Mouse (Mus musculus): ENCODE data around the gene Nod2. TPM values are rescaled to one million over a fixed set of nuclear protein-coding genes. Genes with fewer than 3 reads are reported as not detected.
"Not testable (repeated sequence)": the region's sequence is repeated elsewhere in the genome, so short reads cannot be mapped to it uniquely, and the experiment has no call there.

Gene Nod2
- total RNA-seq, 4 experiments from 2014 or later, result 1.0 to 2.1 (median 1.4) TPM

DNA sequence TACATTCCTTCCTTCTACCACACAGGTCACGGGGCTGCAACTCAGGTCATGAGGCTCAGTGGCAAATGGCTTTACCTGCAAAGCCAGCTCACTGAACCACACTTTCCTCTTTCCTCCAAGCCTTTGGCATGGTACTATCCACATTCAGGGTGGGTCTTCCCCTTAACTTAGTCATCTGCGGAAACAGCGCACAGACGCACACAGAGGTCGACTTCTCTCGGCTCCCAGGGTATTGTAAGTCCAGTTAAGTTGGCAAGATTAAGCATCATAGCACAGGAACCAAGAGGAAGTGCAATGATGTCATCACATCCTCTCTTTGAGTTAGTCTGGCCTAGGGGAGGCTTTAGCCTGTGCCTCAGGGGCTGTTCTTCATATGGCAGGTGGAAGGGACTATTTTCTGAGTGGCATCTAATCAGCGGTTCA lies 13.8 kb upstream of the Nod2 start:
- no peak for DNase-seq

DNA sequence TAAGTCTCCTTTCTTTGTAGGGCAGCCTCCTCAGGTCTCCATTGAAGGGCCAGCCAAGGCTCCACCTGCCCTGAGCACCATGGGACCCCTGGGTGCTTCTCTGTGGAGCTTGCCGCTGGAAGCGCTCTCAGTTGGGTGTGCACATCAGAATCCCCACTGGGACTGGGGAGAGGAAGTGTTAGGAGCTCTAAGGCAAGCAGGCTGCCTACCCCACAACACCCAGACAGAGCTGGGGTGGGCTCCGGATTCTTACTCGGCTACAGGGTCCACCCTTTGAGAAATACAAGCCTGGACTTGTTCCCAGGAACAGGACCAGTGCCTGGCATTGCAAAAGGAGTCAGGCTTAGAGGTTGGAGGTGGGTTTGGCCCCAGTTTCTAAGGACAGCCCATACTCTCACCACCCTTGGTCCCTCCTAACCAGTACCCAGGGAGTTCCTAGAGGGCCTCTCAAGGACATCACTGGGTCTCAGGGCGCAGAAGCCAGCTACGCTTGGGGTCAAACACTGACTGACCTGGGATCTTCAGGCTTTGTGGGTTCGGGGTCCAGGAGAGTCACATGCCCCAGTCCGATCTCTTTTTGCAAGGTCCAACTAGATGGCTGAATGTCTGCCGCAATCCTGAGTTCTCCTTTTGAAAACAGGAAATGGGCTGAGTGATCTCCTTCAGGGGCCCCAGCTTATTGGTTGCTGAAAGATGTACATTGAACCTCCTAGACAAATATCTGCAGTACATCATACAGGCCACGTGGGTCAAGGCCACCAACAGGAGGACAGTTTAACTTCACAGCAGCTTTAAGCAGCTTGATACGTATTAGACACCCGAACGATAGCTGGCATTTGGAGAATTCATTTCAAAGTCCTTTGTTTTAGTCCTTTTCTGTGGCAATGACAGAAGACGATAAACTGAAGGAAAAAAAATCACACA lies 11.4 kb upstream of the Nod2 start, which contains the start of gene Snx20:
Gene Snx20 (minus strand): TSS at position 655 of the 924 bp plus-strand sequence.
- DNase-seq, result no peak

DNA sequence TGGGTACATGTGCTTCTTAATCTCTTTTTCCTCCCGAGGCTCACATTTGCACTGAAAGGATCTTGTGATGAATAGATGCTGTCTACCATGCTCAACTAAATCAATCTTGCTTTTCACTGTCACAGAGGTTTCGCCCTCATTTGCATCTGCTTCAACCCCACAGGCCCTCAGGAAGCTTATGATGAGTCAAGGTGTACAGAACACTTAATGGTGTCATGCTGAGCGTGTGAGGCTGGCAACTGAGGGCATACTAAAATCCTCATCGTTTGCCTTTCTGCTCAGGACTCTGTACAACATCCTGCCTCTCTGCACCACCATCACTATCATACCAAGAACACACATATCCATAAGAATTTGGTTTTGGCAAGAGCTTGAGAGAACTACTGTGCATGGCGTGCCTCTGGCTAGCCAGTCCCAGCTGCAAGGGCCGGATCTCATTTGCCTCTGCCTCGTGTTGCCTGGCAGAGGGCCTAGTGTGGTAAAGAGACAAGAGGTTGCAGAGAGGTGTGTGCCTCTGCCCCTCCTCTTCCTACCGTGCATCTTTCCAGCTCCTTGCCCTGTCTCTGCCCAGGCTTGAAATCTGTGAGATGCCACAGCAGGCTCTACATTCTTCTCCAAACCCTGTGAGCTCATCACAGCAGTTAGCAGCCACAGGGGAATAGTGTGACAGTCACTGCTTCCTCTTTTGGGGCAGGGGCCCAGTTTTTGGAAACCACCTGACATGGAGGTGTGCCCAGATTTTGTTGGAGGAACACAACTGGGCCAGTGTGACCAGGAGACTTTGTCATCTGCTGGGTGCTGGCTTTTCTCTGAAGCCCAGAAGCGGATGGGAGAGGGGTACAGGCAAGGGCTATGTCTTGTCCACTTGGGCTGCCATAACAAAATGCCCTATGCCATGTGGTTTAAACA lies 9.8 kb upstream of the Nod2 start:
- DNase-seq, result no peak

DNA sequence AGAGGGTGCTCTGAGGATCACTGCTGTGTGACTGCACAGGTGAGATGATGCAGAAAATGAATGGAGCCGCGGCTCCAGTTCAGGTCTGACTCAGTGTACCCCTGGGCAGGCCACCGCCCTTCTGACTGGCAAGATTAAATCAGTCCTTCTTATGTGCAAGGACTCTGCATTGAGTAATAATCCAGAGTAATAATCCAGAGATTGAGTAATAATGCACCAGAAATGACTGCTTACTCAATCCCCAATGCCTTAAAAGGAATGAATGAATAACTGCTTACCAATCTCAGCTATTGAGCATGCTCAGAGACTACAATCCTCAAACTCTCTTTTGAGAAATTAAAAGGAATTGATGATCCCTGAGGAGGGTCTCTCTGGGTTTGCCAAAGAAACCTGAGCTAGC lies 8.2 kb upstream of the Nod2 start:
- DNase-seq, result no peak

DNA sequence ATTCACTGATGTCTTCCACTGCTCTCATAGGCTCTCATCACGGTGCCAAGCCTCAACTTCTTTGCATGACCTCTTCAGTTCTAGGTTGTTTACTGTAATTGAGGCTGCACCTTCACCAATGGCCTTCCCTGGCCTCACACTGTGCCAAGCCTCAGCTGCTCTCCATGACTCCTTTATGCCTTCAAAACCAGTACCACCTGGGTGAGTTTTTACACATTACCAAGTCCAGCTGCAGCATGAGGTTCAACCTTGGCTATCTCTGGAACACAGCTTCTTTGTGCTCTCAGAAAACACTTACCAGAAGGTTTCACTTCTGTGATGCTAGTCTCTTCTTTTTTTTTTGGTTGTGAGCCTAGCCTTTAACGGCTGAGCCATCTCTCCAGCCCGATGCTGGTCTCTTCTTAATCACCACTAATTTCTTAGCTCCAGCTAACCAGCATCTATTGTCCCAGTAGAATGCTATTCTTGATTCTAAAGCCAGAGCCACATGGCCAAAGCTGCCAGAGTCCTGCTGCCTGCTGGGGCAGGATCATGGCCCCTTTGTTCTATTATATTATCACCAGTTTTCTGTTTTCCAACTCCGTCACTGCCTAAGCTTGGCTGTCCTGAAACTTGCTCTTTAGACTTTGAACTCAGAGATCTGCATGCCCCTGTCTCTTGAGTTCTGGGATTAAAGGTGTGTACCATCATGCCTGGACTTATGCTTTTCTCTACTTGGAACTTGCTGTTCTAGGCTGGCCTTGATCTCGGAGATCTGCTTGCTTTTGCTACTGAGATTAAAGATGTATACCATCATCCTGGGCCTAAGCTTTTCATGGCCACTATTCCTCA lies 4.2 kb upstream of the Nod2 start:
- DNase-seq, result no peak

DNA sequence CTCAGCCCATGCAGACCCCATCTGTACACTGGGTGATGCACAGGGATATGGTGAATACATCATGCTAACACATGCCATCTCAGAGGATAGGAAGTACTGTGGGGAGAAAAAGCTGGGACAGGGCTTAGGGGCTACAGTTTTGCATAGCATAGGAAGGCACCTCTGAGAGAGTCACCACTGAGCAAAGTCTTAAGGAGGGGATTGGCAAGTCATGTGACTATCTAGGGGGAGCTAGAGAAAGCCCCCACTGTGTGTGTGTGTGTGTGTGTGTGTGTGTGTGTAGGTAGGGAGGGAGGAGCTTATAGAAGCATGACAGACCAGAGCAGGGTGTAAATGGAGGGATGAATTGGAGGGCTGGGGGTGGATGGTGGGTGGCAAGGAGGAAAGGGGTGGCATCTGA lies 1.2 kb downstream of the Nod2 start:
- DNase-seq, result no peak

DNA sequence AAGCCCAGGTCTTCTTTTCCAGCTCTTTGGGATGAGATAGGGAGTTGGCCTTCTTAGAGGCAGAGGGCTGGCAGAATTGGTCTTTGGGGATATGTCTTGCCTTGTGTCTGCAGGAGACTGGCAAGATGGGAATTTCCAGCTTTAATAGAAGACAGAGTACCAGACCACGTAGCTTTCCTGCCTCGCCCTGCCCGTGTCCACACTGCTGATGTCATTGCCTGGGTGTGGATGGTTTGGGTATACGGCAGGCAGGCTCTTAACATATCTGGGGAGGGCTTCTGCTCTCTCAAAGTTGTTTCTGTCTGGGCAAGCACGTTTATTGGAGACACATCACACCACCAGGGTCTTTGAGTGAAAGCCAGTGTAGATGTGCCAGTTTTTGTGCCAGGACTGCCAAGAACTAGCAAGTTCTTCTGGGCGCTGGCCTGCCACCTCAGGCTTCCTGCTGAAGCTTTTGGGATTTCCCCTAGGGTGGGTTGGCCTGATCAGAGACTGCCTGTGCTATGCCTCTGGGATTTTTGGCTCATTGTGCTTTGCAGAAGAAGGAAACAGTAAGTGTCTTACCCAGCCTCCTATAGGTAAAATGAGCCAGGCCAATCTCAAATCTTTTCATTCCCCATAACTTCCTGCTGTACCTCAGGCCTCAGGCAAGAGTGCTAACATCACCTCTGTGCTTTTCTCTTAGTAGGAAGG lies 3.0 kb downstream of the Nod2 start:
- no peak for DNase-seq

DNA sequence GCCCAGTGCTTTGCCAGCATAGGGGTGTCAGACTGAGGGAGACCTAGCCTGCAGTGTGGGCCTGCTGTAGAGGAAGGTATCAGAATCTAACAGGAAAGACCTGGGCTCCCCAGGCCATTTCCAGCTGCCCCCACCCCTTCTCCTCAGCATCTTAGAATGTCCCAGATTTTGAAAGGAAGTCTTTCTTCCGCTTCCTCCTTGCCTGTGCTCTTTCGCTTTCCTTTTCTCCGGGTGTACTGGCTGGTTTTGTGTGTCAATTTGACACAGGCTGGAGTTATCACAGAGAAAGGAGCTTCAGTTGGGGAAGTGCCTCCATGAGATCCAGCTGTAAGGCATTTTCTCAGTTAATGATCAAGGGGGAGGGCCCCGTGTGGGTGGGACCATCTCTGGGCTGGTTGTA lies 4.0 kb downstream of the Nod2 start:
- not testable (repeated sequence) for DNase-seq

DNA sequence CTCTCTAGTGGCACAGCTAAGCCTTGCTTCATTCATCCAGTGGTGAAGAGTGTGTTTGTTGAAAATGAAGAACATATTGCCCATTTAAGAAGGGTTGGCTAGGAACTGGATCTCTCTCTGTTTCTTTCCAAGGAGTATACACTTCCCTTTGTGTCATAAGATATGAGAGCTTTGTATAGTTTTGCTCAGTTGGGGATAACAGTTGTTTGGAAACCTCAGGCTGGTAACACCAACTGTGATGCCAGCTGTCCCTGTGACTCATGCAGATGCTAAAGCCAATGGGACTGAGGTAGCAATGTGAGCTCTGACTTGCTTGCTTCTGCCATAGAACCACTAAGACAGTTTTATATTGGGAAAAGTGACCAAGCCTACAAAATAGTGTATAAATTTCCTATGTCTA lies 8.2 kb downstream of the Nod2 start:
- no peak for DNase-seq

DNA sequence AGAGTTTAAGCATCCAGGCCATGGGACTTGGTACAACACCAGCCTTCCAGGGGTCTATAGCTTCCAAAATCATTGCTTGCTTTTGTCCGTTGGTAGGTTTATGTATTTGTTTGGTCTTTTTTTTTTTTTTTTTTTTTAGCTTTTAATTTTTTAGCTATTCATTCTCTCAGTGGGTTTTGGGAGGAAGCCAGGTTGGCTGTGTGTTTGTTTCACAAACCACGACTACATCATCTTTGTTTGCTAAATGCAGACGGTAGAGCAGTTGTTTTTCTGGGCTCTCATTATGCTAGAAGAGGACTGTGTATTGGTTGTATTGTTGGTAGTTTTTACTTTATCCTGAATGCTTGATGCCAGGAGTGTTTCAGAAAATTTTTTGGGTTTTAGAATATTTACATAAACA lies 12.8 kb downstream of the Nod2 start:
- no peak for DNase-seq

DNA sequence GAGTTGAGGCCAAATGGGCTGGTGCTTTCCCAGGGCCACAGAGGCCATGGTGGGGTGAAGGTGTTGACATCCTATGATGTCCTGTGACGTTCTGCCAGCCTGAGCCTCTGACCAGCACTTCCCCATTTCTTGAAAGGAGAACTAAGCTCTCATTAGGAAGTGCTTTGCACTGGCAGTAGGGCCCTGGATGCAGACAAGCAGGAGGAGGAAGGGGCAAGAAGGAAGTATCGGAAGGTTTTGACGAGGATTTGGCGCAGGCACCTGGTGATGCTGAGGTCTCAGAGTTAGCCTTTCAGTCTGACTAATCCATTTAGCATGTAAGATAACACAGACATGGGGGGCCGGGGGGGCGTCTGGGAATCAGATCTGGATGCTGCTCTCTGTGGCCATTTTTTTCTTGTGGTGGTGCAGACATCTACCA lies 15.3 kb downstream of the Nod2 start:
- no peak for DNase-seq

DNA sequence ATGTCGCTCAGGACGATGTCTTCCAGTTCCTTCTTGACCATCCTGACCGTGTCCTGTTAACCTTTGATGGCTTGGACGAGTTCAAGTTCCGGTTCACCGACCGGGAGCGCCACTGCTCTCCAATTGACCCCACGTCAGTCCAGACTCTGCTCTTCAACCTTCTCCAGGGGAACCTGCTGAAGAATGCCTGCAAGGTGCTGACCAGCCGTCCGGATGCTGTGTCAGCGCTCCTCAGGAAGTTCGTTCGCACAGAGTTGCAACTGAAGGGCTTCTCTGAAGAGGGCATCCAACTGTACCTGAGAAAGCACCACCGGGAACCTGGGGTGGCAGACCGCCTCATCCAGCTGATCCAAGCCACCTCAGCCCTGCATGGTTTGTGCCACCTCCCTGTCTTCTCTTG lies 17.0 kb downstream of the Nod2 start:
- DNase-seq, result no peak

DNA sequence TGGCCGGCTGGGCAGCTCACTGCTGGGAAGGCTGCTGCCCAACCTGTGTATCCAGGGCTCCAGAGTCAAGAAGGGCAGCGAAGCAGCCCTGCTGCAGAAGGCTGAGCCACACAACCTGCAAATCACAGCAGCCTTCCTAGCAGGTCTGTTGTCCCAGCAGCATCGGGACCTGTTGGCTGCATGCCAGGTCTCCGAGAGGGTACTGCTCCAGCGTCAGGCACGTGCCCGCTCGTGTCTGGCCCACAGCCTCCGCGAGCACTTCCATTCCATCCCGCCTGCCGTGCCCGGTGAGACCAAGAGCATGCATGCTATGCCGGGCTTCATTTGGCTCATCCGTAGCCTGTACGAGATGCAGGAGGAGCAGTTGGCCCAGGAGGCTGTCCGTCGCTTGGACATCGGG lies 17.8 kb downstream of the Nod2 start:
- DNase-seq, result no peak

DNA sequence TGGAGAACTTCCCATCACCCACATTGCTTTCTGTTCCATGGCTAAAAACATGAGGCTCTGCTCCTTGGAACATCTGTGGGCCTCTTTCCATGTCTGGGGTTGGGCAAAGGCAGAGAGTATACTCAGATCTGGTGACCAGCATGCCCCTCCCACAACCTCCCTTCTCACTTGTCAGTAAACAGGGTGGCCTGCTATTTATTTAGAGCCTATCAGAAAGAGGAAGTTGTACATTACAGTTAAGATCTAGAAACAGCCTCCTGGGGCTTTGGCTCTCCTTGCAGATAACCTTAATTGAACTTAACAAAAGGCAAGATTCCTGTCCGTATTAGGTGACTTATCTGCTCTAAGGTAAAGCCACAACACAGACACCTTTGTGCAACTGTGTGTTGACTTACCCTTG lies 19.3 kb downstream of the Nod2 start:
- DNase-seq, result no peak

DNA sequence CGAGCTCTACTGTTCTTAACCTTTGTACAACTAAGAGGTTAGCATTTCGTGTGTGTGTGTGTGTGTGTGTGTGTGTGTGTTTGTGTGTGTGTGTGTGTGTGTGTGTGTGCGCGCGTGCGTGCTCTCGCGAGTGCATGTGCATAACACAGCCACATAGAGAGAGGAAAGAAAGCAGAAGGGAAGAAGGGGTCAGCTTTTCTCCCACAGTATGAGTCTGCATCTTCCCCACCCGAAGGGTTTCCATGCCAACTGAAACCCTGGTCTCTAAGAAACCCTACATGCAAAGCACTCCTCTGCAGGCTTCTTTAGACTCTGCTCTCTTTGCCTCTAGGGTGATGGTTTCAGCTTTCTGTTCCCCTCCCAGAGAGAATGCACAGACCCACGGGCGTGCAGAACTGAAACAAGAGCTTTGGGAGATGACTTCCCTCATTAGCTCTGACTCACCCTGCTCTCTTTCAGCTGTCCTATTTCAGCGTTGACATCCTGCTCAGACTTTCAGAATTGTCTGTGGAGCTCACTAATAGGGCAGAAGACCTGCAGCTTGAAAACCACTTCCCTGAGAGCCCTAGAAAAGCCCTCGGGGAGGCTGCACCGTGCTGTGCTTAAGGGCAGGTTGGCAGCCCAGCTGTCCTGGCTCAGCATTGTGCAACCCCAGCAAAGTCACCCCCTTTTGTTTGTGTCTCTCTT lies 21.4 kb downstream of the Nod2 start:
- no peak for DNase-seq

DNA sequence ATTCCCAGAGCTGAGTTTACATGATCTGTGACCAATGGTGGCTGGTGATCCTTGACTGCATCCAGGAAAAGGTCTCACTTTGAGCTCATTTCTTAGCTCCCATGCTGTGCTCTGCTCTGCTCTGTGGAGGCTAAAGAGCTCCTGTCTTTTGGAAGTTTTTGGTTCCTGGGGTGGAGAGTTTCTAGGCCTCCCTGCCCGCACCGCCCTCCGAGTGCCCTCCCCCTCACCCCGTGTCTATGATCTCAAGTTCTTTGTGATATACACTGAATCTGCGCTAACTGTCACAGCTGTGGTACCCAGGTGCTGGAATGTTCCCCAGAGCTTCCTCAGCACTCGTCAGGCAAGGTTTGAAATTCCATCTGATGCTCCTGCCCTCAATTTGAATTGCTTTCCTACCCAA lies 23.7 kb downstream of the Nod2 start:
- DNase-seq, result no peak

DNA sequence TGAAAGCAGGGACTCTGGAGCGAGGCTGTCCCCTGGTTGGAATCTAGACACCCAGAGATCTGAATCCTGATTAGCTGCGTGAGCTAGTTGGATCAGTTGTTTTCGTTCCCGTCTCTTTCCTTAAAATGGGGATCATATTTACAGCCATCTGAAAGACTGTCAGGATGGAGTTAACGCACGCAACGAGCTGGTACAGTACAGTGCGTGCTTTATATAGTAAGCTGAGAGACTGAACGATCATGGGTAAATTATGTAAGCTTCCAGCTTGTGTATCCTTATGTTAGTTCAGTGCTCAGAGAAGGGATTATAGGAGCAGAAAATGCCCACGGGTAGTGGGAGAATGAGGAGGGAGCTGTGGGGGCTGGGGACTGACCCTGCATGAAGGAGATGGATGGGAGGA lies 24.5 kb downstream of the Nod2 start:
- DNase-seq, result no peak

DNA sequence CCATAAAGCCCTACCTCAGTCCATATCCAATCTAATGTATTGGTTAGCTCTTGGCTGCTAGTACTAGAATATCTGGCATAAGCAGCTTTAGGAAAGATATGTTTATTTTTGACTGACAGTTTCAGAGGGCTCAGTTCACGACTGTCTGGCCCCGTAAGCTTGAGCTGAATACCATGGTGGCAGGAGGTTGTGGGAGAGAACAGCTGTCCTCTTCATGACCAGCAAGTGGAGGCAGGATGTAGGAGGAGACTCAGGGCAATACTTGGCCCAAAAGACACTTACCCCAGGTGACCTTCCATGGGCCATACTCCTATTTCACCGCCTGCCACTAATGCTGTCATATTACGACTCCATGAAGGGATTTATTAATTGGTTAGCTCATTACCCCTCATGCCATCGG lies 26.7 kb downstream of the Nod2 start:
- no peak for DNase-seq

DNA sequence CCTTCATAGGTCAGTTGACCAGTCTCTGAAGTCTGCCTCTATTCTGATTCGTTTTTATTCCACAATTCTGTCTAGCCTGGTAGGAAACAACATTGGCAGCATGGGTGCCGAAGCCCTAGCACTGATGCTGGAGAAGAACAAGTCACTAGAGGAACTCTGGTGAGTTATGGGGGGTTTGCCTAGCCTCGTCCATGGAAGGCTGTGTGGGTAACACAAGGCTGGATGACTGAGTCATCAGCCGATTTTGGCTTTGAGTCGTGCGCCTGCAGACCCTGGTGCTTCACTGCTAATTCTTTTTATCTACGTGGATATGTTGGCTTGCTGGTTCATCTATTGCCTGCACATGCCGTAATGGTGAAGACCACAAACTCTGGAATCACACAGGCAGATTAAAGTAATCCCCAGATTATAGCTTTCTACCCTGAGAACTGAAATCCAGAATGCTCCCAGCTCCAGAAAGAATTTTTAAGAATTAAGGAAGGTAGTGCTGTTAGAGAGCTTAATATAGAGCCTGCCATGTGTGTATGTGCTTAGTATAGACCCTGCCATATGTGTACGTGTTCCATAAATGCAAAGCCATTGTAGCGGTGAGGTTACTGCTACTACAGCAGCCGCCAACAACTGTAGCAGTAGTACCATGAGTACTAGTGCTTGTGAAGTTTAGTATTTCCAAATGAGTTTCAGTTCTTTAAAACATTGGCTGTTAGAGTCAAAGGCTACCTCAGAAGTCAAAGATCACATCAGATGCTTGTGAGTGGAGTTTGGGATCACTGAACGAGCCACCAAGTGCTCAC lies 28.5 kb downstream of the Nod2 start:
- no peak for DNase-seq

DNA sequence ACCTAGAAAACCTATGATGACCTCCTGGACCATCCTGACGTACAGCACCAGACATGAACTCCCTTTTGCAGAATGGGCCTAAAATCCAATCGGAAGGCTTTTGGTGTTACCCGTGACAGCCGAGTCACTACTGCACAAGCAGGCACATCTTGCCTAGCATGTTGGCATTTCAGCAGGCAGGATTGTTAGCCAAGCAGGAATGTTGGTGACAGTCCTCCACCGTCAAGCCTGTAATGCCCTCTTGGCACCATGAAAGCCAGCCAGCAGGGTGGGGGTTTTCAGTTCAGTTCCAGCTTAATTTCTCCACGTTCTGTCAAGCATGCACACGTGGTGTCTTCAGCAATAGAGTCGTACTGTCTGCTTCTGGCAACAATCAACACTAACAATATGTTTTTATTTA lies 30.0 kb downstream of the Nod2 start:
- DNase-seq, result no peak

Measured in adrenal gland, adult 8-10 months (tissue).